Mouse (Mus musculus) midbrain, embryonic 14.5 days (tissue): ENCODE data around the gene Gm28230. TPM values are rescaled to one million over a fixed set of nuclear protein-coding genes. Genes with fewer than 3 reads are reported as not detected.
A peak's percentile ranks its signal among the peaks of the same experiment; 100 is the strongest.

Experiments used
- ATAC-seq: fragments of 200-750 bp; cut with Nextera tagmentation; 2 replicates; pipeline ENCODE4 v1.8.0; 2017; ENCODE audit warnings: moderate number of reproducible peaks, moderate library complexity; ENCODE audit not compliant: low FRiP score, low TSS enrichment
- DNase-seq: peaks from one replicate; pipeline ENCODE4 v3.0.0-alpha.2; 2015
- H3K27ac ChIP-seq: fragments of 300-500 bp; sonication (generic); replicated peaks from 2 replicates; pipeline ENCODE4 v1.5.1; 2014; ENCODE audit warnings: mild to moderate bottlenecking, low read depth, low read length, moderate library complexity
- H3K27me3 ChIP-seq: fragments of 300-500 bp; sonication (generic); 2 replicates; pipeline ENCODE4 v1.6.1; 2014; ENCODE audit warnings: low read length, control low read depth, mixed read lengths; ENCODE audit not compliant: control insufficient read depth, insufficient read depth
- H3K36me3 ChIP-seq: fragments of 300-500 bp; sonication (generic); 2 replicates; pipeline ENCODE4 v1.6.1; 2014; ENCODE audit warnings: low read length, control low read depth; ENCODE audit not compliant: control insufficient read depth, insufficient read depth
- H3K4me1 ChIP-seq: fragments of 300-500 bp; sonication (generic); 2 replicates; pipeline ENCODE4 v1.6.1; 2014; ENCODE audit warnings: mild to moderate bottlenecking, antibody characterized with exemption, low read length, control low read depth; ENCODE audit not compliant: control insufficient read depth, insufficient read depth
- H3K4me2 ChIP-seq: fragments of 300-500 bp; sonication (generic); 2 replicates; pipeline ENCODE4 v1.6.1; 2014; ENCODE audit warnings: mild to moderate bottlenecking, low read length, moderate library complexity
- H3K4me3 ChIP-seq: fragments of 300-500 bp; sonication (generic); replicated peaks from 2 replicates; pipeline ENCODE4 v1.5.1; 2014; ENCODE audit warnings: low read depth, low read length
- H3K9ac ChIP-seq: fragments of 300-500 bp; sonication (generic); replicated peaks from 2 replicates; pipeline ENCODE4 v1.6.1; 2014; ENCODE audit warnings: mild to moderate bottlenecking, low read length, moderate library complexity
- H3K9me3 ChIP-seq: fragments of 300-500 bp; sonication (generic); 2 replicates; pipeline ENCODE4 v1.6.1; 2016; ENCODE audit warnings: low read length, control low read depth, mixed read lengths; ENCODE audit not compliant: control insufficient read depth
- WGBS: fragments of 180-500 bp; shearing (Covaris S2); extraction: QIAGEN DNeasy Blood & Tissue Kit; methylation state at CpG from one replicate; pipeline ENCODE4 v1.1.7; 2014; 5-methylcytosine and 5-hydroxymethylcytosine counted together
- polyA plus RNA-seq: library from polyadenylated mRNA; unstranded; fragments of >200 nt; fragmentation: Nextera tagmentation; extraction: Ambion mirVana; gene quantifications from 2 replicates; pipeline ENCODE4 v1.2.1, GENCODE M21; 2014

Gene Gm28230
- polyA plus RNA-seq, 1 experiment from 2014 or later, result not detected

DNA sequence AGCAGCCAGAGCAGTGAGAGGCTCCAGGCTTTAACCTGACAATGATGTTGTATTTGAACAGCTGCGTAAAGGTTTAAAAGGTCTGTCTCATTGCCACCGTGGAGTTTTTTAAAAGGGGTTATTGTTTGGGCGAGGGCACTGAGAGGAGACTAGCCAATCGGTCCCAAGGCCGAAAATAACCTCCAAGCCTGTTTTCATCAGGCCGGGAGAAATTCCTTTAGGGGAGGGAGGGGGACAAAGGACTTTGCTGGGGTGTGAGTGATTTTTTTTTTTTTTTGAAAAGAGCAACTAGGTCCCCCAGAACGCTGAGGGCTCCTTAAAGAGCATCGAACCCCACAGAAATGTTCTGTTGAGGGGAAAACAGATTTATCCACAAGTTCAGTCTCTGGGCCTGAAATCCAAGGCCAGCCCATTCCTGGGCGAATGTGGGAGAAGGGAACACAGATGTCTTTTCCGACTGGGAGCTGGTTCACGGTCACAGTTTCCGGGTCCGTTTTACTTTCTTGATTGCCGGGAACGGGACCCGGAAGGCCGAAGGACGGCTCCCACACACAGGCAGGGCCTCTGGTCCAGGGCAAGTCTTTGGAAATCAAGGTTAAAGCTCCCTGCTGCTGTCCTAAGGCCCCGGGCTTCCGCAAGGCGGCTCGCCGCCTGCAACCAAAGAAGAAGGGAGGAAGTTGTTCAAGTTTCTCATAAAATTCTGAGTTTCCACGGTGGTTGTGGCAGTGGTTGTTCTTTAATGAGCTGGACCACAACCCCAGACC is 36.8 kb upstream of the Gm28230 start:
- peaks cover 95% of the 10 kb centered on the region for H3K27me3 ChIP-seq
- no peaks in the 10 kb centered on the region; the same call in 1 of the 2 replicates for H3K9me3 ChIP-seq
- no peak for ATAC-seq
- no peak overlapping the region for H3K4me3 ChIP-seq
- no peak overlapping the region for H3K4me2 ChIP-seq
- 1% methylated on average over 24 of the region's 24 CpGs for WGBS
- H3K9ac ChIP-seq, result no peak overlapping the region
- no peaks in the 10 kb centered on the region for H3K36me3 ChIP-seq
- no peaks in the 10 kb centered on the region for H3K4me1 ChIP-seq
- H3K27ac ChIP-seq, result no peak overlapping the region
- no peak for DNase-seq

DNA sequence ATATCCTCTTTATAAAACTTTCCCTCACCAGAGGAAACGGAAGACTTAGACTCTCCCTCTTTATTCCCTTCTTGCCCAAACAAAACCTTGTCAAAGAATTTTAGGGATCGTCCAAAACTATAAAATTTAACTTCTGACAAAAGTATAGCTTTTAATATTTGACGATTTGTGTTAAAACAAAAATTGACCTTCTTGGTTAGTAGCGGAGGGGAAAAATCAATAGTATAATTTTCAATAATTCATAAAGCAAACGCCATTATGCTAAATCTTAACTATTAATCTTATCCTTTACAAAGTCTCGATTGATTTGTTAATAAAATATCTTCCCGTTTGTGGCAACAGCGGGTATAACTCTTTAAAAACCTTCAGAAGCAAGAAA is 36.2 kb upstream of the Gm28230 start:
- Histone ChIP-seq H3K27me3 (peaks cover 95% of the 10 kb centered on the region), H3K27ac (no peak overlapping the region), H3K4me1 (no peaks in the 10 kb centered on the region), H3K4me3 (no peak overlapping the region), H3K9ac (no peak overlapping the region), H3K36me3 (no peaks in the 10 kb centered on the region), H3K9me3 (no peaks in the 10 kb centered on the region; the same call in 1 of the 2 replicates), H3K4me2 (no peak overlapping the region)
- no peak for DNase-seq
- ATAC-seq, result no peak
- 8% methylated on average over 8 of the region's 8 CpGs for whole genome bisulfite sequencing

DNA sequence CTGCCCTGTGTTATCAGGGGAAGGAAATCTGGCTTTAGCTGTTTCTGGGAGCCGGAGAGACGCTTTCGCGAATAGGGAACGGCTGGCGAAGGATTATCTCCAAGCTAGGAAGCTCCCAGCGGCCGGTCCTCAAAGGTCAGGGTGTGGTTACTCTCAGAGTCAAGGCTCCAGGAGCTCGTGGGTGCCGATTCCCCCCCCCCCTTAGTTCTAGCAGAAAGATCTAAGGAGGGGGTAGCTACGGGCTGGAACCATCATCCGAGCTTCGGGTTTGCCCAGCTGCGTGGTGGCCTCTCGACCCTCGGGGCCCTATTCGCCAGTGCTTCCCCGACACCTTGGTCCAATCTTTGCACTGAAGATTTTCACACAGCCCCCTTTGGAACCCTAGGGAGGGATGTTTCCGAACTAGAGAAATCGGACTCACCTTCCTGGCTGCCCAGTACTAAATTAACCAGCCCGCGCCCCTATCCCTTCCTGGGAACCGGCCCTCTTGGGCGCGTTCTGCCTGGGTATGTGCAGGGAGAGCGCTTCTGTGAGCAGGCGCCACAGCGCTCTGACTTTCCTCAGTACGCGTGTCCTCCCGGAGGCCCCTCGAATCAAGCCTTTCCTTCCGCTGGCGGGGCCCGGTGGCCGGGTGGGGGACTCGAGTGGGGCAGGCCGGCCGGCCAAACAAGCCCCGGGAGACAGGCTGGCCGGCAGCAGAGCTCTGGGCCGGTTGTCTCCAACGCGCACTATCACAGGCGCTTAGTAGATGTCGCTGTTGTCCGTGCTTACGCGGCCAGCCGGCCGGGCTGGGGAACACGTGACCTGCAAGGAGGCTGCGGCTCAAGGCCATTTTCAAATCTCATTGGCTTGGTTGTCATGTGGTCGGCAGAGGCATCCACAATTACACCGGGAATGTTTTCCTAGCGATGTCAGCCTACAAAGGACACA is 35.2 kb upstream of the Gm28230 start, which contains the start of gene Hoxd10:
Hoxd10 (plus strand) TSS at position 903 of the 930 bp plus-strand sequence.
- H3K27ac ChIP-seq, result no peak within 1 kb of the TSS
- no peak within 1 kb of the TSS for H3K9ac ChIP-seq
- ATAC-seq, result peak; percentile 27; the same call in 1 of the 2 replicates
- 1% methylated on average over 56 of the region's 56 CpGs for WGBS
- no peak within 1 kb of the TSS for H3K4me3 ChIP-seq
- no peak for DNase-seq
- H3K36me3 ChIP-seq, result no peaks in the 10 kb centered on the region
- H3K4me1 ChIP-seq, result no peaks in the 10 kb centered on the region
- peaks cover 96% of the 10 kb centered on the region for H3K27me3 ChIP-seq
- H3K4me2 ChIP-seq, result no peak within 1 kb of the TSS
- H3K9me3 ChIP-seq, result no peaks in the 10 kb centered on the region; the same call in 1 of the 2 replicates

DNA sequence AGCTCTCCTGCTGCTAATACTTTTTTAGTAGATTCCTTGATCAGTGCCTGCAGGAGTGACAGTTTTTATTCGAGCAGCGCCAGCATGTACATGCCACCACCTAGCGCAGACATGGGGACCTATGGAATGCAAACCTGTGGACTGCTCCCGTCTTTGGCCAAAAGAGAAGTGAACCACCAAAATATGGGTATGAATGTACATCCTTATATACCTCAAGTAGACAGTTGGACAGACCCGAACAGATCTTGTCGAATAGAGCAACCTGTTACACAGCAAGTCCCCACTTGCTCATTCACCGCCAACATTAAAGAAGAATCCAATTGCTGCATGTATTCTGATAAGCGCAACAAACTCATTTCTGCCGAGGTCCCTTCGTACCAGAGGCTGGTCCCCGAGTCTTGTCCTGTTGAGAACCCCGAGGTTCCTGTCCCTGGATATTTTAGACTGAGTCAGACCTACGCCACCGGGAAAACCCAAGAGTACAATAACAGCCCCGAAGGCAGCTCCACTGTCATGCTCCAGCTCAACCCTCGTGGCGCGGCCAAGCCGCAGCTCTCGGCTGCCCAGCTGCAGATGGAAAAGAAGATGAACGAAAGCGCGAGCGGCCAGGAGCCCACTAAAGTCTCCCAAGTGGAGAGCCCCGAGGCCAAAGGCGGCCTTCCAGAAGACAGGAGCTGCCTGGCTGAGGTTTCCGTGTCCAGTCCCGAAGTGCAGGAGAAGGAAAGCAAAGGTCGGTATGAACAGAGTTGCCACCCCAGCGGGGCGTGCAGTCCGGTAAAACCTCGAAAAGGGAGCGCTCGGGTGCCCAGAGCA is 34.3 kb upstream of the Gm28230 start:
- Histone ChIP-seq H3K4me3 (no peak overlapping the region), H3K4me2 (no peak overlapping the region), H3K27me3 (peaks cover 96% of the 10 kb centered on the region), H3K4me1 (no peaks in the 10 kb centered on the region), H3K9me3 (no peaks in the 10 kb centered on the region; the same call in 1 of the 2 replicates), H3K9ac (no peak overlapping the region), H3K27ac (no peak overlapping the region), H3K36me3 (no peaks in the 10 kb centered on the region)
- no peak for DNase-seq
- 4% methylated on average over 35 of the region's 35 CpGs for WGBS
- ATAC-seq, result no peak

DNA sequence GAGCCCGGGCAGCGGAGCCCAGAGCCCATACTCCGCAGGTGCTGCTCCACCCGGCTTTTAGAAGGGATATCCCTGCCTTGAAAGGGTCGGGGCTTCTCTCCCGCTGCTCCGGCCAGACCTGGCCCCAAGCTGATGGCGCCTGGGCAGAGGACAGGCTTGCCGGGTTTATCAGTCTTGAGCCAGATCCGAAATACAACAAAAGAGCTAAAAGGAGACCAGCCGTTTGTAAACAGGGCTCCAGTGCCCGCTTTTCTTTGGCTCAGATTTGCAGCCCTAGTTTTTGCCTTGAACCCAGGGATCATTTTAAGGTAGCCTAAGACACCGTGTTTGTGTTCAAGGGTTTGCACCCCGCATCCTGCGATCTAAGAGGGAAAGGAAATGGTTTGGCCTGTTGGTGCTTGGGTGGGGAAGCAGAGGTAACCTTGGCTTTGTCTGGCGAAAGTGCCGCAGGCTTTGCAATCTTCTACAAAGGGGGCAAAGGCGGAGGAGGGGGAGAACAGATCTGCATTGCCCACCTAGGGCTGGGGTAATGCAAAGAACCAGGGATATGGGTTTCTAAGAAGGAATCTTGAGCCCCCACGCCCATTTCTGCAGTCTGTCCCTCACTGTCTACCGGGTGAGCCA is 33.6 kb upstream of the Gm28230 start:
- WGBS, result under 1% methylated on average over 20 of the region's 20 CpGs
- DNase-seq (no peak), ATAC-seq (no peak)
- H3K4me3 ChIP-seq, result no peak overlapping the region
- H3K4me2 ChIP-seq, result no peak overlapping the region
- peaks cover 96% of the 10 kb centered on the region for H3K27me3 ChIP-seq
- no peaks in the 10 kb centered on the region for H3K36me3 ChIP-seq
- no peak overlapping the region for H3K27ac ChIP-seq
- H3K4me1 ChIP-seq, result no peaks in the 10 kb centered on the region
- no peak overlapping the region for H3K9ac ChIP-seq
- H3K9me3 ChIP-seq, result no peaks in the 10 kb centered on the region; the same call in 1 of the 2 replicates

DNA sequence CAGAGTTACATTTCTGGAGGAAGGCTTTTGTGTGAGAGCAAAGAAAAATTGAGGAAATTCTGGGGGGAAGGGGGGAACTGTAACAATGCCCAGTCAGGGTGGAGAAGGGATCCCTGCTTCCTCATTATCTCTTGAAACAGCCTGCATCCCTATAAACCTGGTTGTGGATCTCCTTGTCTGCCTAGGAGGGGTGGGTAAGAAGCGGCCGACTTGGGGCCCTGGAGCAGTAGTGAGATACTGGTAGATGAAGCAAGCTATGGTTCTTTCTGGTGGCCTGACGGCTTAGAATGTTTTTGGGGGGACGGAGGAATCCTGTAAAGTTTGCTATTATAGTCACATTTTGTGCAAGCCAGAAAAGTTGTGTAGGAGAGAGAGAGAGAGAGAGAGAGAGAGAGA is 33.1 kb upstream of the Gm28230 start:
- Histone ChIP-seq H3K36me3 (no peaks in the 10 kb centered on the region), H3K27ac (no peak overlapping the region), H3K4me2 (no peak overlapping the region), H3K9ac (no peak overlapping the region), H3K4me3 (no peak overlapping the region), H3K27me3 (peaks cover 96% of the 10 kb centered on the region), H3K4me1 (no peaks in the 10 kb centered on the region), H3K9me3 (no peaks in the 10 kb centered on the region; the same call in 1 of the 2 replicates)
- DNase-seq (no peak), ATAC-seq (no peak)
- 8% methylated on average over 4 of the region's 4 CpGs for WGBS

DNA sequence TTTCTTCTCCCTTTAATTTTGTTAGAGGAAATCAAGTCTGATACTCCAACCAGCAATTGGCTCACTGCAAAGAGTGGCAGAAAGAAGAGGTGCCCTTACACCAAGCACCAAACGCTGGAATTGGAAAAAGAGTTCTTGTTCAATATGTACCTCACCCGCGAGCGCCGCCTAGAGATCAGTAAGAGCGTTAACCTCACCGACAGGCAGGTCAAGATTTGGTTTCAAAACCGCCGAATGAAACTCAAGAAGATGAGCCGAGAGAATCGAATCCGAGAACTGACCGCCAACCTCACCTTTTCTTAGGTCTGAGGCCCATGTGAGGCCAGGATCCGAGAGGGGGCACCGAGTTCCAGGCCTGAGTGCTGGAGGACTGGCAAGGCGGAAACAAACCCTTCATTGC is 32.5 kb upstream of the Gm28230 start:
- H3K36me3 ChIP-seq, result no peaks in the 10 kb centered on the region
- peaks cover 96% of the 10 kb centered on the region for H3K27me3 ChIP-seq
- no peak overlapping the region for H3K27ac ChIP-seq
- WGBS, result 2% methylated on average over 16 of the region's 16 CpGs
- ATAC-seq, result no peak
- H3K9ac ChIP-seq, result no peak overlapping the region
- no peaks in the 10 kb centered on the region for H3K4me1 ChIP-seq
- H3K9me3 ChIP-seq, result no peaks in the 10 kb centered on the region; the same call in 1 of the 2 replicates
- DNase-seq, result no peak
- no peak overlapping the region for H3K4me2 ChIP-seq
- no peak overlapping the region for H3K4me3 ChIP-seq

DNA sequence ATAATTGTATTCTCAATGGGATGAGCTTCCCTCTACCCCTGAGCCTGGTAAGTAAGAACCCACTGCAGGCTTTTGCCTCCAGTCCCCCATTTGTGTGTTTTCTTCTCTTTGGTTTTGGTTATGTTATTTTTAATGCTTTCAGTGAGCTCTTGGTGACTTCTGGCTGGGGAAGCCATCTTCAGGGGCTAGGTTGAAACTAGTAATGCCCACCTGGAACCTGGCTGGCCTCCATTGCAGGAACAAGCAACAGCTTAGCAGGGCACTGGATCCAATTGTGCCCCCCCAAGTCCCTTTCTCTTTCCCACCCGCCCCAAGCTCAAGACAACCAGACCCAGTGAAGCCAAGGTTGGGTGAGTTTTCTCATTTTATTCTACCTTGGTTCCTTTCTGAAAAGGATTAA is 31.1 kb upstream of the Gm28230 start:
- WGBS, result 7% methylated on average over 1 of the region's 1 CpGs
- peaks cover 97% of the 10 kb centered on the region for H3K27me3 ChIP-seq
- ATAC-seq, result no peak

More for the DNA sequence above, 31.1 kb upstream of the Gm28230 start:
- H3K9ac ChIP-seq, result no peak overlapping the region
- no peaks in the 10 kb centered on the region for H3K4me1 ChIP-seq
- no peaks in the 10 kb centered on the region for H3K36me3 ChIP-seq
- H3K27ac ChIP-seq, result no peak overlapping the region
- H3K4me2 ChIP-seq, result no peak overlapping the region
- no peak overlapping the region for H3K4me3 ChIP-seq
- H3K9me3 ChIP-seq, result no peaks in the 10 kb centered on the region; the same call in 1 of the 2 replicates
- no peak for DNase-seq
